Mouse (Mus musculus) hindbrain, embryonic 11.5 days (tissue): Measurements from ENCODE around the gene March1. TPM values are rescaled to one million over a fixed set of nuclear protein-coding genes. Genes with fewer than 3 reads are reported as not detected.

ENCODE experiments used
- ATAC-seq: fragments of 200-750 bp; cut with Nextera tagmentation; 2 replicates; pipeline ENCODE4 v1.8.0; 2017; ENCODE audit warnings: mild to moderate bottlenecking, moderate TSS enrichment, moderate library complexity; ENCODE audit not compliant: low FRiP score
- DNase-seq: peaks from one replicate; pipeline ENCODE4 v3.0.0-alpha.2; 2015; ENCODE audit warnings: low spot score
- H3K27ac ChIP-seq: fragments of 300-500 bp; sonication (generic); 2 replicates; pipeline ENCODE4 v1.5.1; 2014; ENCODE audit warnings: mild to moderate bottlenecking, low read depth, low read length
- H3K27me3 ChIP-seq: fragments of 300-500 bp; sonication (generic); 2 replicates; pipeline ENCODE4 v1.6.1; 2014; ENCODE audit warnings: mild to moderate bottlenecking, low read length, moderate library complexity, mixed read lengths; ENCODE audit not compliant: control insufficient read depth, insufficient read depth
- H3K36me3 ChIP-seq: fragments of 300-500 bp; sonication (generic); 2 replicates; pipeline ENCODE4 v1.6.1; 2014; ENCODE audit warnings: mild to moderate bottlenecking, low read length, moderate library complexity, mixed read lengths; ENCODE audit not compliant: control insufficient read depth, insufficient read depth
- H3K4me1 ChIP-seq: fragments of 300-500 bp; sonication (generic); replicated peaks from 2 replicates; pipeline ENCODE4 v1.6.1; 2014; ENCODE audit warnings: low read length, mixed read lengths; ENCODE audit not compliant: control insufficient read depth, insufficient read depth
- H3K4me2 ChIP-seq: fragments of 300-500 bp; sonication (generic); replicated peaks from 2 replicates; pipeline ENCODE4 v1.6.1; 2014; ENCODE audit warnings: mild to moderate bottlenecking, low read depth, low read length
- H3K4me3 ChIP-seq: fragments of 300-500 bp; sonication (generic); 2 replicates; pipeline ENCODE4 v1.5.1; 2014; ENCODE audit warnings: low read depth, low read length
- H3K9ac ChIP-seq: fragments of 300-500 bp; sonication (generic); 2 replicates; pipeline ENCODE4 v1.6.1; 2014; ENCODE audit warnings: low read depth, low read length
- H3K9me3 ChIP-seq: fragments of 300-500 bp; sonication (generic); 2 replicates; pipeline ENCODE4 v1.6.1; 2016; ENCODE audit warnings: low read length; ENCODE audit not compliant: control insufficient read depth
- WGBS: fragments of 180-500 bp; shearing (Covaris S2); extraction: QIAGEN DNeasy Blood & Tissue Kit; methylation state at CpG from one replicate; pipeline ENCODE4 v1.1.7; 2014; 5-methylcytosine and 5-hydroxymethylcytosine counted together
- polyA plus RNA-seq: library from polyadenylated mRNA; unstranded; fragments of >200 nt; fragmentation: Nextera tagmentation; extraction: Ambion mirVana; gene quantifications from 2 replicates; pipeline ENCODE4 v1.2.1, GENCODE M21; 2014

The March1 gene
- polyA plus RNA-seq, 1 experiment from 2014 or later, result 8.7 TPM

- H3K36me3 ChIP-seq, result no peaks in the 10 kb centered on the region
- no peak overlapping the region for H3K9ac ChIP-seq
- ATAC-seq (peak; percentile 26; the same call in 1 of the 2 replicates), DNase-seq (no peak)
- H3K4me3 ChIP-seq, result no peak overlapping the region
- 87% methylated on average over 5 of the region's 5 CpGs for WGBS
- H3K27ac ChIP-seq, result no peak overlapping the region
- no peaks in the 10 kb centered on the region for H3K9me3 ChIP-seq
- H3K4me2 ChIP-seq, result no peak overlapping the region
- H3K27me3 ChIP-seq, result no peaks in the 10 kb centered on the region
- no peaks in the 10 kb centered on the region for H3K4me1 ChIP-seq
These were observed 745.4 kb downstream of the March1 start for GRCm38 (mm10) chr8:66362882-66363801.

DNA sequence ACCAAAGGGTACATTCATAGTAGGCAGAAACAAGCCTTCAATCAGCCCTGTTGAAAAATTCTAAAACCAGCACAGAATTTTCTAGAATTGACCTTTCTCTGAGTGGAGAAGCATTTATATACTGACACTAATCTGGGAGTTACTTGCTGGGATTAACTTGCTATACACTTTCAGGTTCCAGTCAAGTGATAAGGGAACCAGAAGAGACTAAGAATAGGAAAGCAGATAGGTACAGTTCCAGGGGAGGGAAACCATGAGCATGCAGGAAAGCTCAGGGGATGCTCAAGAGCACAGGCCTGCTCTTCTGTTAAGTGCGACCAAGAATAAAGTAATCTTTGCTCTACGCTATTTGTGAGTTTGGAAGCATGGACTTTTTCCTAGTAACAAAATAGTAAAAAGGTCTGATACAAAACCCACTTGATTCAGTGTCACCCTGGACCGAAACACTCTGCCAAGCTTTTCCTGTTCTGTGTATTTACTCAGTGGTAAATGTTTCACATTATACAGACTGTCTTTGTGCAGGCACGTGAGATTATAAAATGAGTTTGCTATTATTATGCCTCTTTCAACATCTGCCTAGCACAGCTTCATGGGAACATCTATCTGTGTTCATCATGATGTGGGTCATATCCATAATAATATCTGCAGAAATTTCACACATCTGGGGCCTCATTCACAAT lies 766.1 kb downstream of the March1 start:
- Histone ChIP-seq H3K4me3 (no peak overlapping the region), H3K4me2 (no peak overlapping the region), H3K9ac (no peak overlapping the region), H3K9me3 (no peaks in the 10 kb centered on the region), H3K4me1 (no peaks in the 10 kb centered on the region), H3K27me3 (no peaks in the 10 kb centered on the region), H3K27ac (no peak overlapping the region), H3K36me3 (no peaks in the 10 kb centered on the region)
- DNase-seq, result no peak
- WGBS, result 95% methylated on average over 4 of the region's 4 CpGs
- ATAC-seq, result no peak

DNA sequence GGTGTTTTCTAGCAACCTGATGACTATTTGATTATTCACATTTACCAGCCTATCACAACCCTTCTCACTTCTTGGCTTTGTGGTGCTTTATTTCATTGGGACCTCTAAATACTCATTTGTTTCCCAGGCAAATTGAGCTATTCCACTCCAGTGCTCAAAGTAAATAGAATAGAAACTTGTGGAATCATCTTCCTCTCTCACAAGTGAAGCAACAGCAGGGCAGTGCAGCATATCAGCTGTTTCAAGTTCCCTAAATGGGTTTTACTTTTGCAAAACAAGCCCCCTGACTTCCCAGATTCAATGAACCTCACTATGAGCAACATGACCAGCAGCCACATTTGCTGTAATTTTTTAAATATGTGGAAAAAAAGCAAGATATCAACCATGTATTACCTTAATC lies 768.3 kb downstream of the March1 start:
- no peaks in the 10 kb centered on the region for H3K4me1 ChIP-seq
- H3K4me2 ChIP-seq, result no peak overlapping the region
- no peaks in the 10 kb centered on the region for H3K9me3 ChIP-seq
- no peak for ATAC-seq
- H3K4me3 ChIP-seq, result no peak overlapping the region
- DNase-seq, result no peak
- no peak overlapping the region for H3K27ac ChIP-seq
- no peak overlapping the region for H3K9ac ChIP-seq
- no peaks in the 10 kb centered on the region for H3K36me3 ChIP-seq
- no peaks in the 10 kb centered on the region for H3K27me3 ChIP-seq

- Histone ChIP-seq H3K4me3 (no peak overlapping the region), H3K27me3 (no peaks in the 10 kb centered on the region), H3K9ac (no peak overlapping the region), H3K4me2 (no peak overlapping the region), H3K4me1 (no peaks in the 10 kb centered on the region), H3K27ac (no peak overlapping the region), H3K9me3 (no peaks in the 10 kb centered on the region), H3K36me3 (no peaks in the 10 kb centered on the region)
- 87% methylated on average over 2 of the region's 2 CpGs for WGBS
- no peak for ATAC-seq
- DNase-seq, result no peak
These were observed 771.0 kb downstream of the March1 start for GRCm38 (mm10) chr8:66388693-66389092.

- DNase-seq (no peak), ATAC-seq (no peak)
- Histone ChIP-seq H3K4me1 (no peaks in the 10 kb centered on the region), H3K9me3 (no peaks in the 10 kb centered on the region), H3K27ac (no peak overlapping the region), H3K4me2 (no peak overlapping the region), H3K27me3 (no peaks in the 10 kb centered on the region), H3K9ac (no peak overlapping the region), H3K4me3 (no peak overlapping the region), H3K36me3 (no peaks in the 10 kb centered on the region)
- 93% methylated on average over 5 of the region's 5 CpGs for WGBS
These were observed 773.9 kb downstream of the March1 start for GRCm38 (mm10) chr8:66391554-66391953.

- no peak for ATAC-seq
- Histone ChIP-seq H3K27me3 (no peaks in the 10 kb centered on the region), H3K4me2 (no peak overlapping the region), H3K9me3 (no peaks in the 10 kb centered on the region), H3K36me3 (no peaks in the 10 kb centered on the region), H3K4me1 (no peaks in the 10 kb centered on the region), H3K4me3 (no peak overlapping the region), H3K27ac (no peak overlapping the region), H3K9ac (no peak overlapping the region)
- no peak for DNase-seq
These were observed 775.2 kb downstream of the March1 start for GRCm38 (mm10) chr8:66392900-66393299.

GRCm38 (mm10) chr8:66394148-66394547 lies 776.4 kb downstream of the March1 start:
- H3K4me1 ChIP-seq, result no peaks in the 10 kb centered on the region
- H3K27ac ChIP-seq, result no peak overlapping the region
- no peaks in the 10 kb centered on the region for H3K36me3 ChIP-seq
- no peak overlapping the region for H3K4me3 ChIP-seq
- H3K4me2 ChIP-seq, result no peak overlapping the region
- H3K9me3 ChIP-seq, result no peaks in the 10 kb centered on the region
- no peak for DNase-seq
- H3K9ac ChIP-seq, result no peak overlapping the region
- no peaks in the 10 kb centered on the region for H3K27me3 ChIP-seq
- no peak for ATAC-seq
- 83% methylated on average over 3 of the region's 3 CpGs for WGBS

- Histone ChIP-seq H3K27me3 (no peaks in the 10 kb centered on the region), H3K4me1 (no peaks in the 10 kb centered on the region), H3K9ac (no peak overlapping the region), H3K9me3 (no peaks in the 10 kb centered on the region), H3K27ac (no peak overlapping the region), H3K36me3 (no peaks in the 10 kb centered on the region), H3K4me3 (no peak overlapping the region), H3K4me2 (no peak overlapping the region)
- ATAC-seq (no peak), DNase-seq (no peak)
These were observed 780.1 kb downstream of the March1 start for GRCm38 (mm10) chr8:66397811-66398210.

- no peak overlapping the region for H3K27ac ChIP-seq
- DNase-seq, result no peak
- no peaks in the 10 kb centered on the region for H3K4me1 ChIP-seq
- H3K4me3 ChIP-seq, result no peak overlapping the region
- no peaks in the 10 kb centered on the region for H3K36me3 ChIP-seq
- no peak overlapping the region for H3K4me2 ChIP-seq
- no peaks in the 10 kb centered on the region for H3K27me3 ChIP-seq
- ATAC-seq, result no peak
- 76% methylated on average over 1 of the region's 1 CpGs for WGBS
- no peaks in the 10 kb centered on the region for H3K9me3 ChIP-seq
- no peak overlapping the region for H3K9ac ChIP-seq
These were observed 782.4 kb downstream of the March1 start for GRCm38 (mm10) chr8:66400050-66400449.
